Mouse (Mus musculus) brain, embryonic 14.5 days (tissue): ENCODE results near the gene Ubr3. TPM values are rescaled to one million over a fixed set of nuclear protein-coding genes. Genes with fewer than 3 reads are reported as not detected.
A peak's percentile ranks its signal among the peaks of the same experiment; 100 is the strongest.

Experiments used
- DNase-seq: peaks from one replicate; pipeline ENCODE4 v3.0.0-alpha.2; 2011; ENCODE audit warnings: low read depth
- CTCF ChIP-seq: fragments of 200-500 bp; IDR thresholded peaks from 2 replicates; pipeline ENCODE4 v1.5.1; 2012; ENCODE audit warnings: inconsistent platforms, mild to moderate bottlenecking, moderate library complexity, borderline replicate concordance; ENCODE audit not compliant: insufficient read depth, insufficient read length; ENCODE audit errors: extremely low read depth
- POLR2A ChIP-seq: fragments of 200-500 bp; IDR thresholded peaks from 2 replicates; pipeline ENCODE4 v1.6.1; 2012; ENCODE audit warnings: mild to moderate bottlenecking, inconsistent platforms, borderline replicate concordance; ENCODE audit not compliant: poor library complexity, insufficient read depth, insufficient read length, severe bottlenecking; ENCODE audit errors: extremely low read depth
- polyA plus RNA-seq: library from polyadenylated mRNA; depleted of rRNA; stranded (reverse); fragments of >200 nt; gene quantifications from 2 replicates; pipeline ENCODE4 v1.2.3, GENCODE M21; 2012

Gene Ubr3
- polyA plus RNA-seq, 1 experiment = 53.9 TPM

DNA sequence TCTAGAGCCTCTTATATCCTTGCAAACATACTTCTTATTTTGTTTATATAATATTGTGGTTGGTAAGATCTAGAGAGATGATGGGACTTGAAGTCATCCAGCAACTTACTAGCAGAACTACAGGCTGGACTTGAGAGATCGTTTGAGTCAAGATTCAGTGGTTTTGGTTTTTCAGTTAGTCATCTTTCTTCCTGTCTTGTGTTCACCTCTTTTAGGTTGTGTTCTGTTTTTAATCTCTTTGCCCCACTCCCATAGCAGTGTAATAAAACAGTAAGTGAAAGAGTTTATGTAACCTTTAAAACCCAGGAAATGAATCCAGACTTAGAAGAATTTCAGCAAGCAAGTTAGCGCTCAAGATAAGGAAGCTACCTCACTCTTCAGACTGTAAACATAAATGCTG is 97.7 kb downstream of the Ubr3 start:
- TF ChIP-seq CTCF (no peak), POLR2A (no peak)
- no peak for DNase-seq

DNA sequence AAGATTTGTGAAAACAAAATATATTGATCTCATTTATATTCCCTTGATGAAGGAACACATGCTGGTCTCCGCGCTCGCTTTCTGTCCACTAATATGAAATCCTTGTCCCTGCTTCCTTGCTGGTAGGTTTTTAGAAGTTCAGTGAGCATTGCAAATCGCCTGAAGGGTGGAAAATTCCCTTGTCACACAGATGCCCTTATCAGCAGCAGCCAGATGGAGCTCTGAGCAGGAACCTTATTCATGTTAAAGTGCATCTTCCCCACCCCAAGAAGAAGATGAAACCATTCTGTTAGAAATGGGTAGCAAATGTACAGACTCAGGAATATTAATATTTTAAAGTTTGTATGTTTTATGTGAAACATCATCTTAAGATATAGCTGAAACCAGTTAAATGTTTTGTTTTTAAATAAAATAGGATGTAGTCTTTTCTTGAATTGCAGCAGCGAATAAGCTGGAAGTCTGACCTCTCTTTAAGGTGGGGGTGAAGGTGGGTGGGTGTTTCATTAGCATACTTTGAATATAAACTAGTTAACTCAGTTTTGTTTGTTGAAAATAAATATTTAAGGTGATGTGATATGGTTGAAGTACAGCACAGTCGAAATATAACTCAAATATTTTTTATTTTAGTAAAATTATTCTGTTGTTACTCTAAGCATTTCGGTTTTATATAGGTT is 102.2 kb downstream of the Ubr3 start:
- TF ChIP-seq CTCF (no peak), POLR2A (no peak)
- DNase-seq = peak; percentile 81

DNA sequence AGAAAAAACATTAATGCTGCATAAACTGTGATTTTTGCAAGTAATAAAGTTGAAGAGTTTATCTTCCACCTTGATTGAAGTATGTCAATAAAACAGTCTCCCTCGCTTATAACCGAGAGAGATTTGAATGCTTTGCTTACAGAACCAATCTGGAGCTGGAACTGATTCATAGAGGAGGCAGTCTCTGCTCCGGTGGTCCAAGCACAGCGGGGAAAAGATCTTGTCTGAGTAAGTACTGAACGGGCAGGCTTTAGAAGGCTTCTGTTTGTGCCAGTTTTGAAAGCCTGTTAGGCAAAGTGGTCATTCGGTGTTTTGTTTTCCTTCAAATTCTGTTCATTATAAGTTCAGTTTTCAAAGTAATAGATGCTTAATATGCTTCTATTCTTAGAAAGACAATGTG is 103.3 kb downstream of the Ubr3 start:
- TF ChIP-seq POLR2A (no peak), CTCF (no peak)

DNA sequence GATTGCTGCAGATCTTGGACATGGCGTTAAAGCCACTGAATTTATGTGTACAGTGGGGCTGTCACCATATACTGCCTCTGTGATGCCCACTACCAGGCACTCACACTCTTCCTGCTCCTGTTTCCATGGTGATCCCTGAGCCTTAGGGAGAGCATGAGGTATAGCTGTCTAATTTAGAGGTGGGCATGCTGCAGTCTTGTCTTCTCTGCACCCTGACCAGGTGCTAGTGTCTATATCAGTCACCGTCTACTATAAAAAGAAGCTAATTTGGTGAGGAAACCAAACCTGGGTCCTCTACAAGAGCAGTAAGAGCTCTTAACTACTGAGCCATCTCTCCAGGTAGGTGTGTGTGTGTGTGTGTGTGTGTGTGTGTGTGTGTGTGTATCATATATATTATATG is 109.4 kb downstream of the Ubr3 start:
- no peak for DNase-seq
- TF ChIP-seq POLR2A (no peak), CTCF (no peak)

More for the DNA sequence above, 103.3 kb downstream of the Ubr3 start:
- peak; percentile 15 for DNase-seq

DNA sequence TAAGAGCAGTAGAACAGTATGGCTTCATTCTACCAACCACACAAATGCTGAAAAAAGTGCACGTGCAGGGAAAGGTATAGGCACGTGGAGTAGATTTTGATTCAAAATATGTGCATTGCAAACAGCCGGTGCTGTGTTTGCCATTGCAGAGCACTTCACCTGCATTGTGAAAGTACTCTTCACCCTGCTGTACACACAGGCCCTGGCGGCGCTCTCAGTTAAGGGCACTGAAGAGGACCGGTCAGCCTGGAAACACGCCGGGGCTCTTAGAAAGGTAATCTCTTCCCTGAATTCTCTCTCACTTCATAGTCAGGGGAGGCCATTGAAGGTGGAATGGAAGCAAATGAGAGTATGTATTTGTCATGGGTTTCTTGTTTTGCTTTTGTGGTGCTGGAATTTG is 115.9 kb downstream of the Ubr3 start:
- DNase-seq = no peak
- TF ChIP-seq CTCF (no peak), POLR2A (no peak)

DNA sequence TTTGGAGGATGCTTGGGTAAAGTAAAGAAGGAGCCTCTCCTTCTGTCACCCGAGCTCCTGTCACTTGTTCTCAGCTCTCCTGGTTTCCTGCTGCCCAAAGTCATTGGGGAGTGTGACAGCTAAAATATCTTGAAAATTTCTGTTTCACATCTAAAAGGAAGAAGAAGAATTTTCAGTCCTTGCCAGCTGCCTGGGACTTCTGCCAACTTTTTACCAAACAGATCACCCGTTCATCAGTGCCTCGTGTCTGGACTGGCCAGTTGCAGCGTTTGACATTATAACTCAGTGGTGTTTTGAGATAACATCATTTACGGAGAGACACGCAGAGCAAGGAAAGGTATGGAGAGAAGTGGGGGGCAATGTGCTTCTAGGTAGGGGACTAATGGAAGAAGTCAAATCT is 121.2 kb downstream of the Ubr3 start:
- no peak for DNase-seq
- TF ChIP-seq POLR2A = no peak

DNA sequence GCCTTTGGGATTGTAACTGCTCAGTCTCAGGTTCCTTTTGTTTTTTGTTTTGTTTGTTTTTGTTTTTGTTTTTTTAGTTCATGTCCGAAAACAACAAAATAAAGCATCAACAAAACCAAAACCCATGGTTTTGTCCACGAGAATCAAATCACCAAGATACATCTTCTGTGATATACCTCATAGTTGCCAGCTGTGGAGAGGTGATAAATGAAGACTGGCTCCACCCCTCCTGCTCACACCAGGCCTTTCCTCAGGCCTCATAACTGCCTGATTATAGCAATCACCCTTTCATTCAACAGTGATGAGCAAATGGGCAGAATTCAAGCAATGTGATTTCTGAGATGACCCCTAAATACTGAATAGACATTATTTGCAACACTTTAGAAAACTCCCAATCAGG is 127.4 kb downstream of the Ubr3 start:
- no peak for DNase-seq

DNA sequence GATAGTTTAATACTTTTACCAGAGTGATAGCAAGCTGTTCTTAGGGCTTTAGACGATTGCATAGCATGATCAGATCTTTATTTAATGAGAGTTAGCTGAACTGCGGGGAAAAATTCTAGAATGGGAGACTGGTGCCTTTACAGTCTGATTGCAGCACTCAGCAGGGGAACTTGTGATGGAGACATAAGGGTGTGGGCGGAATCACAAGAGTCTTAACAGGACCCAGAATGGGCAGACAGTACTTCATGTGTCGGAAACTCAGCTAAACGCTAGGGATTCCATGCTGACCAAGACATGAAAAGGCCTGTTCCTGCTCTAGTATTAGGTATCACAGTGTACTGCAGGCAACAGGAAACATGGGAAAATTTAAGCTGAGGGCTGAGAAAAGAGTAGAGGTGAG is 128.7 kb downstream of the Ubr3 start:
- DNase-seq = no peak
- no peak for TF ChIP-seq POLR2A
- no peak for TF ChIP-seq CTCF

More for the DNA sequence above, 127.4 kb downstream of the Ubr3 start:
- TF ChIP-seq POLR2A = no peak
- TF ChIP-seq CTCF = no peak

DNA sequence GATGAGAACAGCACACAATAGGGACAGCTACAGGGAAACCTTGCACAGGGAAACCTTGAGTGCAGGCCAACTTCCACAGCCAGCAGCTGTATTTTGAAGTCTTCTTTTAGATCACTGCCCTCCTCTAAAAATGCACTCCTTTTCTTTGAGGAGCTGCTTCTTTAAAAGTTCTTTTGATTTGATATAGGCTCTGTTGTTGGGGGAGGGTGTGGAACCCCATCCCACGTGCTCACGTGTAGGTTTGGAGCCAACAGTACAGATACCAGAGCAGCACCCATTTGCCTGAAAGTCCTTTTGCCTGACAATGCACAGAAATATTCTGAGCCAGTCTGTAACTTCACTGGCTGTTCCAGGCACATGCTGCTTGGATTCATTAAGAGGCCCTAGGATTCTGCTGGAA is 134.4 kb downstream of the Ubr3 start:
- DNase-seq = no peak
- TF ChIP-seq POLR2A (no peak), CTCF (no peak)

DNA sequence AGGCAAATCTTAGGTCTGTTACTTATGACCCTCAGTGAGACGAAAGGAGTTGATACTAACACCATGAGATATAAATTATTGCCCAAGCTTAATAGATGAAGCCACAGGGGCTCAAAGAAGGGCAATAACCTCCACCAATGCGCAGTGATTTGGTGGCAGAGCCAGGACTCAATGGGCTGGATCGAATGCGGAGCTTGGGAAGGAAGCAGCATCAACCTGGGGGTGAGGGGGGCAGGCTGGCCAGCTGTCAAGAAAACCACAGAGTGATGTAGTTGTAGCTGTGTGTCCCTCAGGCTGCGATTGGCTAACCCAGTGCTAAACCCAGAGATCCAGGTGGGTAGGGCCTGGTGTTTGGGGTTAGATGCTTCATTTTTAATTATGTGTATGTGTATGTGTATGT is 137.8 kb downstream of the Ubr3 start:
- no peak for DNase-seq
- no peak for TF ChIP-seq CTCF
- TF ChIP-seq POLR2A = no peak

DNA sequence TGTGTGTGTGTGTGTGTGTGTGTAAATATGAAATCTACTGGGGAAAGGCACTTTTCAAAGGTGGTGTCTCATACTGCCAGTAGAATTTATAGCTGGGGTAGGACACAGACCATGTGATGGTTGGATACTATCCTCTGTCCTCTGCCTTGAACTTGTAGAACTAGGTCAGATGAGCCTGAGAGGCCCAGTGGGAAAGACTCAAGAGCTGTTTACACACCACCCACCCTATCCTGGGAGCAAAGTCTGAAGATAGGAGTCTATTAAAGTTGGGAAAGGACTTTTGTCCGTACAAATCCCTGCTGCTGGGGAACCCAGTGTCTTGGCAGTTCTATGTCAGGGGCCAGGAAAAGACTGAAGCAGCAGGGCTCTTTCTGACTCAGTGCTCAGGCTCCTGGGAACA is 138.3 kb downstream of the Ubr3 start:
- no peak for DNase-seq
- TF ChIP-seq POLR2A = no peak
- no peak for TF ChIP-seq CTCF

DNA sequence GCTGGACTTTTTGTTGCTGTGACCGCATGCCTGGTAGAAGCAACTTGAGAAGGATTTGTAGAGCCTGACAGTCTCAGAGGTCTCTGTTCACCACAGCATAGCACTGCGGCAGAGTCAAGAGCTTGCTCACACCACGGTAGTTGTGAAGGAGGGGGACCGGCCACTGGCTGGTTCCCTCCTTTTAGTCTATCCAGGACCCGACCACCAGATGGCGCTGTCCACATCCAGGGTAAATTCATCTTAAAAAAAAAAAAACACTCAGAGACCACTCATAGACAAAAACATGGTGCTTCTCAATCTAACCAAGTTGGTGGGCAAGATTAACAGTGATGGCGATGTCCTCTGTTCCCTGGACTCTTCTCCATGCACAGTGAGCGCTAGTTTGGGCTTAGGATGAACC is 140.2 kb downstream of the Ubr3 start:
- TF ChIP-seq POLR2A (no peak), CTCF (peak; percentile 42)
- DNase-seq = no peak
